Mouse (Mus musculus) hindbrain, postnatal 0 days (tissue): Measurements from ENCODE around the gene Rtl6. TPM values are rescaled to one million over a fixed set of nuclear protein-coding genes. Genes with fewer than 3 reads are reported as not detected.
A peak's percentile ranks its signal among the peaks of the same experiment; 100 is the strongest.

Experiments used
- ATAC-seq: fragments of 200-750 bp; cut with Nextera tagmentation; 2 replicates; pipeline ENCODE4 v1.8.0; 2017; ENCODE audit warnings: mild to moderate bottlenecking, moderate TSS enrichment, moderate library complexity
- DNase-seq: peaks from one replicate; pipeline ENCODE4 v3.0.0-alpha.2; 2015; ENCODE audit warnings: low spot score
- H3K27ac ChIP-seq: fragments of 300-500 bp; sonication (generic); 2 replicates; pipeline ENCODE4 v1.5.1; 2014; ENCODE audit warnings: mild to moderate bottlenecking
- H3K27me3 ChIP-seq: fragments of 300-500 bp; sonication (generic); 2 replicates; pipeline ENCODE4 v1.6.1; 2014; ENCODE audit warnings: low read length, mixed read lengths; ENCODE audit not compliant: insufficient read depth
- H3K36me3 ChIP-seq: fragments of 300-500 bp; sonication (generic); 2 replicates; pipeline ENCODE4 v1.6.1; 2014; ENCODE audit warnings: low read length, mixed read lengths; ENCODE audit not compliant: insufficient read depth
- H3K4me1 ChIP-seq: fragments of 300-500 bp; sonication (generic); 2 replicates; pipeline ENCODE4 v1.6.1; 2014; ENCODE audit warnings: antibody characterized with exemption, low read length, mixed read lengths; ENCODE audit not compliant: insufficient read depth
- H3K4me2 ChIP-seq: fragments of 300-500 bp; sonication (generic); 2 replicates; pipeline ENCODE4 v1.6.1; 2014; ENCODE audit warnings: low read depth, mild to moderate bottlenecking, low read length, moderate library complexity, mixed read lengths
- H3K4me3 ChIP-seq: fragments of 300-500 bp; sonication (generic); 2 replicates; pipeline ENCODE4 v1.5.1; 2014; ENCODE audit warnings: low read length
- H3K9ac ChIP-seq: fragments of 300-500 bp; sonication (generic); replicated peaks from 2 replicates; pipeline ENCODE4 v1.6.1; 2014; ENCODE audit warnings: mild to moderate bottlenecking, low read length, moderate library complexity, mixed read lengths
- H3K9me3 ChIP-seq: fragments of 300-500 bp; sonication (generic); 2 replicates; pipeline ENCODE4 v1.6.1; 2016; ENCODE audit warnings: low read length, mixed read lengths
- CTCF ChIP-seq: IDR thresholded peaks from 2 replicates; pipeline ENCODE4 v1.5.1; 2016; ENCODE audit warnings: antibody characterized with exemption, control low read depth, low read depth
- WGBS: fragments of 180-500 bp; shearing (Covaris S2); extraction: QIAGEN DNeasy Blood & Tissue Kit; methylation state at CpG from one replicate; pipeline ENCODE4 v1.1.7; 2014; 5-methylcytosine and 5-hydroxymethylcytosine counted together
- polyA plus RNA-seq: library from polyadenylated mRNA; unstranded; fragments of >200 nt; fragmentation: Nextera tagmentation; extraction: Ambion mirVana; gene quantifications from 2 replicates; pipeline ENCODE4 v1.2.1, GENCODE M21; 2015
- total RNA-seq: library from RNA; depleted of rRNA; stranded (reverse); fragments of >200 nt; gene quantifications from 2 replicates; pipeline ENCODE4 v1.2.3, GENCODE M21; 2014

Gene Rtl6
- total and polyA plus RNA-seq, 2 experiments from 2014 or later: 39.9 to 80.7 TPM

DNA sequence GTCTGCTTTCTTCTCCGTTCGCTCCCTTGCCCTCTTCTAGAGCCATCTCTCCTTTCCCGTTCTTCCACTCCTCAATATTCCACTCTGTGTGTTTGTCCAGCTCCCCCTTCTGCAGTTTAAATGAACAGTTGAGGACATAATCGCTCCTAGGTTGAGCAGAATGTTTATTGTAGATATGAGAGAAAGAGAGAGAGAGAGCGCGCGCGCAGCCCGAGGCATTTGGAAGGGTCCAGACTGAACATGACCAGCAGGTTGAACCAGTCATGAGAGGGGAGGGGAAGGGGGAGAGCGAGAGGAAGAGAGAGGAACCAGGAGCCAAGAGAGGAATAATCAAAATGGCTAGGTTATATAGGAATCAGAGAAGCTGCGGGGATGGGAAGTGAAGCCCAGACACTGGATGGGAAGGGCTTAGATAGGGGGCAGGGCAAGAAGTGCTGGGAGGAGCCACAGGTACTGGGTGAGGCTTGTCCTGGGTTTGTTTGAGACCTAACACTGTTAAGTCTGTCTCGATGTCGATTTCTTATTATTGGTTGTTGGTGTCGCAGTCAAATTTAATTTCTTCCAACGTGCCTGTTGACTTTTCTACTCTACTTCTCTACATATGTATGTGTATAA, 18.5 kb downstream of the Rtl6 start:
- ATAC-seq (no peak), DNase-seq (no peak)
- Histone ChIP-seq H3K36me3 (no peaks in the 10 kb centered on the region), H3K27me3 (no peaks in the 10 kb centered on the region), H3K9me3 (no peaks in the 10 kb centered on the region), H3K4me2 (no peak overlapping the region), H3K9ac (no peak overlapping the region), H3K4me1 (no peaks in the 10 kb centered on the region), H3K27ac (no peak overlapping the region), H3K4me3 (no peak overlapping the region)
- TF ChIP-seq CTCF: no peak
- WGBS: 83% methylated on average over 15 of the region's 15 CpGs

DNA sequence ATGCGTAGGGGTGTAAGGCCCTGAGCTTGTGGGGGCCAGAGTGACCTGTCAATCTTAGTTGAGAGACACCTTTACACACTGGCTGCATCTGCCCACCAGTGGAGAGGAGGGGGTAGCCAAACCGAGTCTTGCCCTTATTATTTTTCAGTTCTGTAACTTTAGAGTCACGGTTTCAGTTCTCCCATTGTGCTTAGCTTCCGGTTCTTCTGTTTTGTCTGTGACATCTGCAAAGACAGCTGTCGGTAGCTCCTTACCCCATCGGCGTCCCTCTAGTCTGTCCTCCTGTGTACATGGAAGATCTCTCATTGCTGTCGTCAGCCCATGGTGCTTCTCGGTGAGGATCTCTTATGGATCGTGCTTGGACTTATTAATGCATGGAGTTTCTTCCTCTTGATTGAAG, 20.5 kb downstream of the Rtl6 start:
- H3K36me3 ChIP-seq: no peaks in the 10 kb centered on the region
- no peaks in the 10 kb centered on the region for H3K27me3 ChIP-seq
- H3K9me3 ChIP-seq: no peaks in the 10 kb centered on the region
- WGBS: 89% methylated on average over 10 of the region's 10 CpGs
- no peak for TF ChIP-seq CTCF
- no peaks in the 10 kb centered on the region; the same call in 1 of the 2 replicates for H3K4me1 ChIP-seq
- DNase-seq (no peak), ATAC-seq (no peak)
- no peak overlapping the region for H3K4me3 ChIP-seq
- no peak overlapping the region for H3K27ac ChIP-seq
- H3K9ac ChIP-seq: no peak overlapping the region
- H3K4me2 ChIP-seq: no peak overlapping the region

DNA sequence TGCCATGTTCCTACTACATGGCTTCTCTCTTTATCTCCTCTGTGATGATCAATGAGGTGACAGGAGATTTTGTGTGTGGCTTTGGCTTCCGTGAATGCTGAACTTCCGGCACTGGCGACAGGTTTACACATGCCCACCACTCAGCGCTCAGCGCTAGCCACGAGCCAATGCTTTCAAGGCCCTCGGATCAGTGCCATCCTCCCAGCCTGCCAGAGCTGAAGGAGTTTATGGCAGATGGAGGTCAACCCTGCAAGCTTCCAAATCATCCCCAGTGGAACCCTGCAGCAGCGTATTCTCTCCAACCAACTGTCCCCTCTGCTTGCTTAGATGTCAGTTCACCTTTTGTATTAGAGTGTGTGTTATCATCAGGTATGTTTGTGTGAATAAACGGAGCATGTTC, 21.0 kb downstream of the Rtl6 start:
- no peak for ATAC-seq
- 89% methylated on average over 9 of the region's 9 CpGs for WGBS
- H3K4me2 ChIP-seq: no peak overlapping the region

GRCm38 (mm10) chr15:84535953-84536352, 21.7 kb downstream of the Rtl6 start:
- Histone ChIP-seq H3K27ac (no peak overlapping the region), H3K4me1 (no peaks in the 10 kb centered on the region; the same call in 1 of the 2 replicates), H3K9me3 (no peaks in the 10 kb centered on the region), H3K27me3 (no peaks in the 10 kb centered on the region), H3K9ac (no peak overlapping the region), H3K36me3 (no peaks in the 10 kb centered on the region), H3K4me2 (no peak overlapping the region), H3K4me3 (no peak overlapping the region)
- DNase-seq (no peak), ATAC-seq (no peak)
- 78% methylated on average over 2 of the region's 2 CpGs for WGBS
- peak; percentile 48 for TF ChIP-seq CTCF

More for the DNA sequence above, 21.0 kb downstream of the Rtl6 start:
- Histone ChIP-seq H3K36me3 (no peaks in the 10 kb centered on the region), H3K9ac (no peak overlapping the region), H3K27me3 (no peaks in the 10 kb centered on the region), H3K4me3 (no peak overlapping the region), H3K27ac (no peak overlapping the region), H3K9me3 (no peaks in the 10 kb centered on the region), H3K4me1 (no peaks in the 10 kb centered on the region; the same call in 1 of the 2 replicates)
- TF ChIP-seq CTCF: no peak
- DNase-seq: no peak

DNA sequence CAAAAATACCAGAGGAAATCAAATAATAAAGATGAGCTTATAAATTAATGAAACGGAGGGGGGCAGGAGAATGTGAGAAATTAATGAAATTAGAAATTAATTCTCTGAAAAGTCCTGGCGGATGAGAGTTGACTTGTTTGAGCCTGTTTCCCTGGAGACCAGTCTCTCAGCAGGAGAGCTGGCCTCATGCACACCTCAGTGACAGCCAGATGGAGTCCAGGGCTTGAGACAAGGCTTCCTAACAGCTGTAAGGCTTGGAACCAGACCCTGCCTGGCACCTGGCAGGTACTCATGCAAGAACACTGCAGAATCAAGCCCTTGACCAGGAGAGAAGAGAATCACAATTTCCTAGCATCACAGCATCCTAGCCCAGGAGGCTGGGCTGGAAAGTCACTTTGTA, 25.4 kb downstream of the Rtl6 start:
- no peak overlapping the region for H3K4me3 ChIP-seq
- H3K4me1 ChIP-seq: peaks cover under 1% of the 10 kb centered on the region; the same call in 1 of the 2 replicates
- H3K27me3 ChIP-seq: no peaks in the 10 kb centered on the region
- H3K4me2 ChIP-seq: no peak overlapping the region
- no peak overlapping the region for H3K9ac ChIP-seq
- DNase-seq (peak; percentile 57), ATAC-seq (no peak)
- no peak for TF ChIP-seq CTCF
- no peak overlapping the region; the same call in 1 of the 2 replicates for H3K27ac ChIP-seq
- WGBS: 28% methylated on average over 2 of the region's 2 CpGs
- no peaks in the 10 kb centered on the region for H3K9me3 ChIP-seq
- no peaks in the 10 kb centered on the region for H3K36me3 ChIP-seq

- ATAC-seq: no peak
- DNase-seq: peak; percentile 79
- H3K4me1 ChIP-seq: peaks cover 7% of the 10 kb centered on the region
- no peak overlapping the region for H3K4me2 ChIP-seq
- no peaks in the 10 kb centered on the region for H3K27me3 ChIP-seq
- TF ChIP-seq CTCF: no peak
- H3K27ac ChIP-seq: peak overlapping the region; percentile 42; the same call in 1 of the 2 replicates
- H3K9me3 ChIP-seq: no peaks in the 10 kb centered on the region
- 12% methylated on average over 10 of the region's 10 CpGs for WGBS
- no peak overlapping the region for H3K4me3 ChIP-seq
- no peak overlapping the region for H3K9ac ChIP-seq
- no peaks in the 10 kb centered on the region for H3K36me3 ChIP-seq
Observed at GRCm38 (mm10) chr15:84531535-84531934, 26.1 kb downstream of the Rtl6 start.

GRCm38 (mm10) chr15:84526921-84527320, 30.7 kb downstream of the Rtl6 start:
- H3K9ac ChIP-seq: no peak overlapping the region
- 0 out of 2 replicates have a peak overlapping the region, but pooled peaks have one; percentile 7 for H3K4me2 ChIP-seq
- 32% methylated on average over 14 of the region's 14 CpGs for WGBS
- peak; percentile 70; the same call in 1 of the 2 replicates for ATAC-seq
- no peak overlapping the region for H3K4me3 ChIP-seq
- no peaks in the 10 kb centered on the region for H3K27me3 ChIP-seq
- no peaks in the 10 kb centered on the region for H3K9me3 ChIP-seq
- H3K4me1 ChIP-seq: peaks cover 7% of the 10 kb centered on the region
- H3K36me3 ChIP-seq: no peaks in the 10 kb centered on the region
- 0 out of 2 replicates have a peak overlapping the region, but pooled peaks have one; percentile 36 for H3K27ac ChIP-seq
- TF ChIP-seq CTCF: peak; percentile 62
- peak; percentile 64 for DNase-seq
